Mouse (Mus musculus): Measurements from ENCODE around the gene Dhrs1.

Dhrs1 gene

DNA sequence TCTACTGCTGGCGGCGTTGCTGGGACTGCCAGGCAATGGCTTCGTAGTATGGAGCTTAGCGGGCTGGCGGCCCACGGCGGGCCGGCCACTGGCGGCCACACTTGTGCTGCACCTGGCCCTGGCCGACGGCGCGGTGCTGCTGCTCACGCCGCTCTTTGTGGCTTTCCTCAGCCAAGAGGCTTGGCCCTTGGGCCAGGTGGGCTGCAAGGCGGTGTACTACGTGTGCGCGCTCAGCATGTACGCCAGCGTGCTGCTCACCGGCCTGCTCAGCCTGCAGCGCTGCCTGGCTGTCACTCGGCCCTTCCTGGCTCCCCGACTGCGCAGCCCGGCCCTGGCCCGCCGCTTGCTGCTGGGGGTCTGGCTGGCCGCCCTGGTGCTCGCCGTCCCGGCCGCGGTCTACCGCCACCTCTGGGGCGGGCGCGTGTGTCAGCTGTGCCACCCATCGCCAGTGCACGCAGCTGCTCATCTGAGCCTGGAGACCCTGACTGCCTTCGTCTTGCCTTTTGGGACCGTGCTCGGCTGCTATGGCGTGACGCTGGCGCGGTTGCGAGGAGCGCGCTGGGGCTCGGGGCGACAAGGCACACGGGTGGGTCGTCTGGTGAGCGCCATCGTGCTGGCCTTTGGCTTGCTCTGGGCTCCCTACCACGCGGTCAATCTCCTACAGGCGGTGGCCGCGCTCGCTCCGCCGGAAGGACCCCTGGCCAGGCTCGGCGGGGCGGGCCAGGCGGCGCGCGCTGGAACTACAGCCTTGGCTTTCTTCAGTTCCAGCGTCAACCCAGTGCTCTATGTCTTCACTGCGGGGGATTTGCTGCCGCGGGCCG, 16.7 kb upstream of the Dhrs1 start:
- DNase-seq (ENCODE audit: low read depth, low spot score), result no peak

DNA sequence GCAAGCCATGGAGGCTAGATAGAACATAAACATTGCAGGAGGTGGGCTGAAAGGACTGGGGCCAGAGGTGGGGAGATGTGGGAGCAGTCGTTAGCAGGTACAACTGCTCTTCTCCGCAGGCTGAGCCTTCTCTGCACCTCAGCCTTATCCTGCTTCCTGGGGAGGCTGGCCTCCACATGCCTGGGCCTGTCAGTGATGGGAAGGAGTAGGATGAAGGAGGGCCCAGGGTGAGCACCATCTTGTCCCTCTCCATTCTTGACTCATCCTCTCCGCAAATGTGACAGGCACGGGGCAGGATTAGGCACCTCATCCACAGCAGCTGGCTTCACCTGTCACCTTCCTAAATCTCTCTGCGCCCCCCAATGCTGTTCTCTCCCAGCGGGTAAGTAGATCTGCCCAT, 15.7 kb upstream of the Dhrs1 start, which contains the start of gene Ltb4r2:
Ltb4r2 (plus strand) TSS at position 266 of the 400 bp plus-strand sequence.
- no peak for DNase-seq (ENCODE audit: low read depth, low spot score)

GRCm38 (mm10) chr14:55760156-55760555, 14.7 kb upstream of the Dhrs1 start:
- peak; percentile 40 for DNase-seq (ENCODE audit: low read depth, low spot score)

- no peak for DNase-seq (ENCODE audit: low read depth, low spot score)
Measured at GRCm38 (mm10) chr14:55758363-55758784, 12.9 kb upstream of the Dhrs1 start, which contains the start of gene Cideb. Cideb (minus strand) TSS chr14:55758458.

- no peak for DNase-seq (ENCODE audit: low read depth, low spot score)
Measured at GRCm38 (mm10) chr14:55757566-55757965, 12.1 kb upstream of the Dhrs1 start.

GRCm38 (mm10) chr14:55747051-55747847, 1.8 kb upstream of the Dhrs1 start:
- no peak for DNase-seq (ENCODE audit: low read depth, low spot score)

- no peak for DNase-seq (ENCODE audit: low read depth, low spot score)
Measured at GRCm38 (mm10) chr14:55745861-55746237, 359 bp upstream of the Dhrs1 start.

GRCm38 (mm10) chr14:55743711-55744110, 1.8 kb downstream of the Dhrs1 start:
- peak; percentile 55 for DNase-seq (ENCODE audit: low read depth, low spot score)

DNA sequence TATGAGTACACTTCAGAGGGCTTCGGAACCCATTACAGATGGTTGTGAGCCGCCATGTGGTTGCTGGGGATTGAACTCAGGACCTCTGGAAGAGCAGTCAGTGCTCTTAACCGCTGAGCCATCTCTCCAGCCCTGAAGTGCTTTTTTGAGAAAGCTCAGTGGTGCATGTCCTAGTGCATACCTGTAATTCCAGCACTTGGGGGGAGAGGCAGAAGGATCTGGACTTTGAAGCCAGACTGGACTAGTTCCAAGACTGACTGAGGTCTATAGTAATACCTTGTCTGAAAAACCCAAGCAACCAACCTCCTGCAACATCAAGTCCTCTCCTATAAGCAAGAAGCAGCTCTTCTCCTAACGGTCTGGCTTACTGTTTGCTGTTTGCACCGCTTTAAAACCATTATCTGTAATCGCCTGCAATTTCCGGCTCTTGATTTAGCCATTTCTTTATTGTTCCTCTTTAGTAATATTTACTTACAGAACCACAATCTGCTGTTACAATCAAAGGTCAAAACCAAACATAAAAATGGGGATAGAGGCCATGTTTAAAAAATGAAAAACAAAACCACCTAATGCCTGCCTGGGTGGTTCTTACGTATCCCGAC, 8.3 kb downstream of the Dhrs1 start:
- no peak for DNase-seq (ENCODE audit: low read depth, low spot score)

DNA sequence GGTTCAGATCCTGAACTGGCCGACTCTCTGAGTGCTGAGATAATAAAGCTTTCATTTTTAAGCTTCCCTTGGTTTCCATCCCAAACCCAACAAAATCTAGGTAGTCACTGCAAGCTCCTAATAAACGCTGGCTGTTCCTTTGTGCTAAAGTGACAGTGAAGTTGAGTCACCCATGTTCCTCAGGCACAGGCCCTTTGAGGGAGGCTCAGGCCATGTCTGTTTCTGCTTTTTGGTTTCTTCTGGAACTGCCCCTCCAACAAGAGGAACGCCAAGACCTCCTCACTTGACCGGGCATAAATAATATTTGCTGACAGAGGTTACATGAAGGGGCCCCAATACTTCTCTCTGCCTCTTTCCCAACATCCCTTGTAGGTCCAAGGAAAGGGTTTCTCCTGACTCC, 9.7 kb downstream of the Dhrs1 start:
- DNase-seq (ENCODE audit: low read depth, low spot score), result no peak

GRCm38 (mm10) chr14:55735334-55735733, 10.2 kb downstream of the Dhrs1 start:
- DNase-seq (ENCODE audit: low read depth, low spot score), result no peak

- DNase-seq (ENCODE audit: low read depth, low spot score), result no peak
Measured at GRCm38 (mm10) chr14:55734869-55735268, 10.6 kb downstream of the Dhrs1 start.

DNA sequence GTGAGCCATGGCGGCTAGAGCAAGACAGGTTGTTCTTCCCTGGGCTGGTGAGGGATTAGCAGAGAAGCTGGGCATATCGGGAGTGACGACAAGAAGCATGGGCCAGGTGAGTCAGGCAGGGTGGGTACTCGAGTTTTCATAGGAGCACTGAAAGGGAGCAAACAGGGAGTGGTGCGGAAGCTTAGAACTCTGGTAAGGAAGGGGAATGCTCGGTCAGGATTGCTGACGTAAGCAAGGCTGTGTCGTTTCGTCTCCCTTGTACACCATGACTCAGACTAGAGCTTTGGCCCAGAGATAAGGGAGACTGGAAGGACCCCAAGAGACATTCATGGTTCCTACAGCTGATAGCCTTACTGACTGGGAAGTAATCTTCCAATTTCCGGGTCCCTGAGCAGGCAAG, 11.6 kb downstream of the Dhrs1 start:
- DNase-seq (ENCODE audit: low read depth, low spot score), result no peak

- no peak for DNase-seq (ENCODE audit: low read depth, low spot score)
Measured at GRCm38 (mm10) chr14:55730531-55731032, 14.9 kb downstream of the Dhrs1 start.

GRCm38 (mm10) chr14:55730116-55730515, 15.4 kb downstream of the Dhrs1 start:
- no peak for DNase-seq (ENCODE audit: low read depth, low spot score)

- DNase-seq (ENCODE audit: low read depth, low spot score), result no peak
Measured at GRCm38 (mm10) chr14:55727889-55728685, 17.4 kb downstream of the Dhrs1 start.

GRCm38 (mm10) chr14:55726261-55726660, 19.2 kb downstream of the Dhrs1 start:
- DNase-seq (ENCODE audit: low read depth, low spot score), result no peak

GRCm38 (mm10) chr14:55724411-55724871, 21.0 kb downstream of the Dhrs1 start:
- no peak for DNase-seq (ENCODE audit: low read depth, low spot score)

DNA sequence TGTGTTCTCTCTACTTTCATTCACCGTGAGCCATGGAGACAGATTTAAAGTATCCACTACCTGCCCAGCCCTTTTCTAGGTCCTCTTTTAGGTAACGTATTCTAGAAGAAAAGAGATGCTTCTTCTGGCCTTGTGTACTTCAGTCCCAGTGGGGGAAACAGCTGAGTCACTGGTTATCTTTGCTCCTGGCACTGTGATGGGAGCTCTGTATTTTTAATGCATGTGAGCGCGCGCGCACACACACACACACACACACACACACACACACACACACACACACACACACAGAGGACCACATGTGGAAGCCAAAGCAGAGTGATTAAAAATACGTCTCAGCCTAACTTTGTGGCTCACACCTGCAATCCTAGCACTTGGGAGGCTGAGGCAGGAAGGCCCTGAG, 22.1 kb downstream of the Dhrs1 start:
- no peak for DNase-seq (ENCODE audit: low read depth, low spot score)

GRCm38 (mm10) chr14:55722438-55722945, 23.0 kb downstream of the Dhrs1 start:
- no peak for DNase-seq (ENCODE audit: low read depth, low spot score)
